Mouse (Mus musculus): Measurements from ENCODE around the gene Enam. TPM values are rescaled to one million over a fixed set of nuclear protein-coding genes. Genes with fewer than 3 reads are reported as not detected.

Gene Enam
- not detected in 2 replicates for polyA plus RNA-seq (2015; fragmentation: Nextera tagmentation; extraction: Ambion mirVana)

DNA sequence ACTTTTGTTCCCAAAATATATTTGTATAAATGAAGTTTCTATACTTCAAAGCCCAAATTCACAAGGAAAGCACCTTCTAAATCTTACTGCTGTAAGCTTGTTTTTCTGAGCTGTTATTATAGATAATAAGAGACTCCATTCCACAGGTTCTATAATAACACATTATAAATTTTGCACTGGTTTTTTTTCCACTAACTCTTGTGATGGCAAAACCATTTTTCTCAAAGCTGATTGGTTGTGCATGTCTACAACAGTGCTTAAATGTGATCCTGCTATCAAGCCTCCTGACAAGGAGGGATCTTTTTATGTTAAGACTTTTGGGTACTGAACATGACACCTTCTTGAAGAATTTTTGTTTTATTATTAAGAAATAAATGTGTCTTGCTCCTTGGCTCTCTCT, at the start of gene Enam:
Gene Enam, plus strand, starts transcription at position 301 of the 400 bp plus-strand sequence.
- H3K4me3 ChIP-seq (replicated peaks), result no peak within 1 kb of the TSS
- no peak within 1 kb of the TSS for H3K4me2 ChIP-seq
- H3K27ac ChIP-seq (replicated peaks), result no peak within 1 kb of the TSS
- no peaks in the 10 kb centered on the region for H3K27me3 ChIP-seq (replicated peaks)
- H3K4me1 ChIP-seq, result no peaks in the 10 kb centered on the region
- ATAC-seq (ENCODE audit: low FRiP score), result no peak
- H3K36me3 ChIP-seq, result no peaks in the 10 kb centered on the region
- H3K9ac ChIP-seq (replicated peaks), result no peak within 1 kb of the TSS
- H3K9me3 ChIP-seq (replicated peaks), result no peaks in the 10 kb centered on the region

DNA sequence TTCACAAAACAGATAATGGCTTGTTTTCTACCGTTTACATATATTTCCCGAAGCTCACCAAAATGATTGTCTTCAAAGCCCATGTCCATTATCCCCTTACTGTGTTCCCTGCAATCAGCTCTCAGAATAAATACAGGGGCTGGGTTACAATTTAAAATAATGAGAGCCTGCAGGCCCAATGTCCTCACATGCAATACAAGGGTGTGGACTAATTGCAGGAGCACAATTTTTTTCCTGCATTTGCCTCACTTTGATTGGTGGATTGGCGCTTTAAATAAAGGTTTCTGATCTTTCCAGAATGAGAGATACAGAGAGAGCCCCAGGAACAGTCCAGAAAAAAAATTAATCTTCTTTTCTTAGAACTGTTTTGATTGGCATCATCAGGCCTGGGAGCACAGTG, 32.1 kb upstream of the Enam start, which contains the start of gene Ambn:
Gene Ambn, plus strand, starts transcription at position 301 of the 400 bp plus-strand sequence.
- Histone ChIP-seq H3K9ac (replicated peaks) (no peak within 1 kb of the TSS), H3K4me1 (no peaks in the 10 kb centered on the region), H3K4me3 (replicated peaks) (no peak within 1 kb of the TSS), H3K36me3 (no peaks in the 10 kb centered on the region), H3K9me3 (replicated peaks) (no peaks in the 10 kb centered on the region), H3K27ac (replicated peaks) (no peak within 1 kb of the TSS), H3K4me2 (no peak within 1 kb of the TSS), H3K27me3 (replicated peaks) (no peaks in the 10 kb centered on the region)
- no peak for ATAC-seq (ENCODE audit: low FRiP score)
- WGBS, result 98% methylated on average over 3 of the region's 3 CpGs

DNA sequence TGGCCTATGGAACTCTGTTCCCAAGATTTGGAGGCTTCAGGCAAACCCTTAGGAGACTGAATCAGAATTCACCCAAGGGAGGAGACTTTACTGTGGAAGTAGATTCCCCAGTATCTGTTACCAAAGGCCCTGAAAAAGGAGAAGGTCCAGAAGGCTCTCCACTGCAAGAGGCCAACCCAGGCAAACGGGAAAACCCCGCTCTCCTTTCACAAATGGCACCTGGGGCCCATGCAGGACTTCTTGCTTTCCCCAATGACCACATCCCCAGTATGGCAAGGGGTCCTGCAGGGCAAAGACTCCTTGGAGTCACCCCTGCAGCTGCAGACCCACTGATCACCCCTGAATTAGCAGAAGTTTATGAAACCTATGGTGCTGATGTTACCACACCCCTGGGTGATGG, 20.3 kb upstream of the Enam start:
- Histone ChIP-seq H3K27ac (replicated peaks) (no peak overlapping the region), H3K9ac (replicated peaks) (no peak overlapping the region), H3K27me3 (replicated peaks) (no peaks in the 10 kb centered on the region), H3K4me1 (no peaks in the 10 kb centered on the region), H3K9me3 (replicated peaks) (no peaks in the 10 kb centered on the region), H3K4me2 (no peak overlapping the region), H3K36me3 (no peaks in the 10 kb centered on the region), H3K4me3 (replicated peaks) (no peak overlapping the region)
- 93% methylated on average over 2 of the region's 2 CpGs for WGBS
- ATAC-seq (ENCODE audit: low FRiP score), result no peak

DNA sequence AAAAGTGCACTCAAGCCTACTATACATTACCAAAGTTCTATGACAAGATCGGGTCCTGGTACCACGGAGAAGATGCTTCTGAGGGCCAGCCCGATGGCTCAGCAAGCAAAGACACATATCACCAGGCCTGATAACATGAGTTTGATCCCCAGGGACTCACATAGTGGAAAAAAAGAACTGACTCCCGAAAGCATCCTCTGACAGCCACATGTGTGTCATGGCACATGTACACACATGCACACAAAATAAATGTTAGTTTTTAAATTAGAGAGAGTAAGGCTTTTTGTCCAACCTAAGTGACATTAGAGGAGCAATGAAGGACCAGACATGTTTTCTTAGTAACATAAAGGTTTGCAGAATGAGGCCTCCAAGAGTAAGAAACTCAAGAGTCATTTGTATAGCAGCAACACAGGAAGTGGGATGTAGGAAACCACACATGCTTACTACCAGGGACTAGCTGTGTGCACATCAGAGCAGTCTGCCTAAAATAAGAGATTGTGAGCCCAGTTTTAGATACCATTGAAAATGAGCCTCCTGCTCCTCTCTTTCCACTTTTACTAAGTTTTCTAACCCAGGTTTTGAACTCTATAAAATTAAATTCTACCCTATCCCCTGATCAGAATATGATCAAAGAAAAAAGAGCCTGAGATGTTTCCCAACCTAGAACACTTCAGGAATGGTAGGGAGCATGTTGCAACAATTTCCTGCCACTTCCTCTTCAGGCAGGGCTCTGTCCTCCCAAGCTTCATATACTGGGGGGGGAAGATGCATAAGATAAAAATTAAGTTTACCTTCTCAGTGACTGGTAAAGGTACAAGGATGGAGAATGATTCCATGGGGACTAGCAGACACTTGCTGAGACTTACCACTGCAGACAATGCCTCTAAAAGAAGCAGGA, 18.7 kb upstream of the Enam start:
- ATAC-seq (ENCODE audit: low FRiP score), result no peak
- WGBS, result 94% methylated on average over 4 of the region's 4 CpGs
- no peaks in the 10 kb centered on the region for H3K27me3 ChIP-seq (replicated peaks)

DNA sequence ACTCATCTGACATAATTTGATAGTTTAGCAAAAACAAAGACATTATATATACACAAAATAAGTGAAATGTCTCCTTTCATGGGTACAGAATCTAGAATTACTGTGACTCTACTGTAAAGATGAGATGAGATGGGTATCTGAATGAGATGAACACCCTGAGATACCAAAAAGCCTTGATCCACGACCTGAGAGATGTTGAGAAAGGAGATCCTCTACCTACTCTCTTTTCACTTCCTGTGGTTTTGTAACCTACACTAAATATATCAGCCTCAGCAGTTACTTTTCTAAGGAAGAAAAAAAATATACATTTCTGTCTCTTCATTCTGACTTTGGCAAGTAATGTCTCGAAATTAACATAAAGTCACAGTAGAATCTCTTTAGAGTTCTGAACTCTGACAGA, 1.2 kb downstream of the Enam start:
- Histone ChIP-seq H3K4me1 (no peaks in the 10 kb centered on the region), H3K4me2 (no peak overlapping the region), H3K27me3 (replicated peaks) (no peaks in the 10 kb centered on the region), H3K9ac (replicated peaks) (no peak overlapping the region), H3K4me3 (replicated peaks) (no peak overlapping the region), H3K27ac (replicated peaks) (no peak overlapping the region), H3K36me3 (no peaks in the 10 kb centered on the region), H3K9me3 (replicated peaks) (no peaks in the 10 kb centered on the region)
- ATAC-seq (ENCODE audit: low FRiP score), result no peak
- WGBS, result 75% methylated on average over 2 of the region's 2 CpGs

More for the DNA sequence above, 18.7 kb upstream of the Enam start:
- Histone ChIP-seq H3K9ac (replicated peaks) (no peak overlapping the region), H3K4me1 (no peaks in the 10 kb centered on the region), H3K4me2 (no peak overlapping the region), H3K4me3 (replicated peaks) (no peak overlapping the region), H3K27ac (replicated peaks) (no peak overlapping the region), H3K9me3 (replicated peaks) (no peaks in the 10 kb centered on the region), H3K36me3 (no peaks in the 10 kb centered on the region)

DNA sequence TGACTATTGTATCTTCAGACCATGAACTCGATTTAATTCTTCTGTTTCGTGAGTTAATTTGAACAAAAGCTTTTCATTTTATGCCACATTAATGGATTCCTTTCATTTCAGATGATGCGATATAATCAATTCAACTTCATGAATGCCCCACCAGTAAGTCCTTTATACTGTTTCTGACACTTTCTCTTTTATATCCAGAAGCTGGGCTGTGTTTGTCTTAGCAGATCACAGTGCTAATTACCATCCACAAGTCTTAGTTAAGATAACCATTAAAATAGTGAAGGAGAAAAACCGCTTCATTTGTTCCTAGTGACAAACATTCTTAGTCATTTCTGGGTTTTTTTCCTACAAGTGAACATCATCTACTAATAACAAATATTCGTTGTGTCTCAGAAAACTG, 3.3 kb downstream of the Enam start:
- Histone ChIP-seq H3K4me1 (no peaks in the 10 kb centered on the region), H3K9me3 (replicated peaks) (no peaks in the 10 kb centered on the region), H3K9ac (replicated peaks) (no peak overlapping the region), H3K36me3 (no peaks in the 10 kb centered on the region), H3K27me3 (replicated peaks) (no peaks in the 10 kb centered on the region), H3K27ac (replicated peaks) (no peak overlapping the region), H3K4me3 (replicated peaks) (no peak overlapping the region), H3K4me2 (no peak overlapping the region)
- no peak for ATAC-seq (ENCODE audit: low FRiP score)
- 72% methylated on average over 5 of the region's 5 CpGs for WGBS

DNA sequence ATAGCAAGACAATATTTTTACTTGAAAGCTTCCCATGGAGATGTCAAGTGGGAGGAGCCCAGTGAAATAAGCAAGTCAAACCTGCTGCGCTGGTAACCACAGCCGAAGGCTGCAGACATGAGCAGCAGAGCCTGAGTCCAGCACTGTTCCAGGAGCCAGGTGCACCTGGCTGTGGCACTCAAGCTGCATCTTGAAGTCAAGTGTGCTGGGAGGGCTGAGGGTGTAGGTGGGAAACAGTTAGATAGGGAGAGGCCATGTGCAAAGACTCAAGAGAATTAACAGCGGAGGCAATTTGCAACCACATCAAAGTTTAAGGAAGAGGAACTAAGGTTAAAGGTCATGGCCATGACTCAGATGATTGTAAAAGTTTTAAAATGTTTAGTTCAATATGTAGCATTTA, 12.0 kb downstream of the Enam start:
- Histone ChIP-seq H3K4me3 (replicated peaks) (no peak overlapping the region), H3K36me3 (no peaks in the 10 kb centered on the region), H3K27ac (replicated peaks) (no peak overlapping the region), H3K4me2 (no peak overlapping the region), H3K4me1 (no peaks in the 10 kb centered on the region), H3K9ac (replicated peaks) (no peak overlapping the region), H3K27me3 (replicated peaks) (no peaks in the 10 kb centered on the region), H3K9me3 (replicated peaks) (no peaks in the 10 kb centered on the region)
- no peak for ATAC-seq (ENCODE audit: low FRiP score)
- 90% methylated on average over 3 of the region's 3 CpGs for WGBS

DNA sequence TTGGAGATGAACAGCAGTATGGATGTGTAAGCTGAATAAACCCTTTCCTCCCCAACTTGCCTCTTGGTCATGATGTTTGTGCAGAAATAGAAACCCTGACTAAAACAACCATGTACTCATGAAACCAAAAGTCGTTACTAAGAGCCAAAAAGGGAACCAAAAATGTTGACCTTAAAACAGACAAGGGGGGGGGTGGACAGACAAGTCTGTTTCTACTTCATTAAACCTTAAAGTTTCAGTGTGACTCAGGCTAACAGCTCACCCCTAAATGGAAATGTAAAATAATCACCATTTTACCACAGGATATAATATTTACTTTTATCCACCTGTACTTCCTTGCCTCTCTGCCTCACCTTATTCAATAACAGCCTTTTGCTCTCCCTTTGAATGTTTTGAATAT, 20.8 kb downstream of the Enam start:
- no peaks in the 10 kb centered on the region for H3K9me3 ChIP-seq (replicated peaks)
- H3K9ac ChIP-seq (replicated peaks), result no peak overlapping the region
- H3K27me3 ChIP-seq (replicated peaks), result no peaks in the 10 kb centered on the region
- H3K27ac ChIP-seq (replicated peaks), result no peak overlapping the region
- H3K4me1 ChIP-seq, result no peaks in the 10 kb centered on the region
- H3K36me3 ChIP-seq, result no peaks in the 10 kb centered on the region
- H3K4me2 ChIP-seq, result no peak overlapping the region
- no peak for ATAC-seq (ENCODE audit: low FRiP score)
- WGBS, result 55% methylated on average over 1 of the region's 1 CpGs
- no peak overlapping the region for H3K4me3 ChIP-seq (replicated peaks)

DNA sequence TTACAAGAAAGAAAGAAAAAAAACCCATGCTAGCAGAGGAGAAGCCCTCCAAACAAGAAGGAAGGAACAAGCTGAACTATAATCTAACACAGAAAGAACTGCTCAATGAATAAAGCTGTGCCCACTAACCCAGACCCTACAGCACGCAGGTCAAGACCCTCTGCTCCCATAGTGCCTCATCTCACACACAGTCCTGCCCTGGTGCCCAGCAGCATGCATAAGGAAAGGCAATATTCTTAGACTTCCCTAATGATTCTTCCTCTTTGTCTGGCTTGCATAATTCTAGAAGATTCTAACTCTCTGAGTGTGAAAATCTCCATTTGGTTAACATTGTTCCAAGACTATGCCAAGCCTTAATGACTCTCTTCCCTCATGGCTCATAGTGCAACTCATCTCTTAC, 21.2 kb downstream of the Enam start:
- 83% methylated on average over 1 of the region's 1 CpGs for WGBS

DNA sequence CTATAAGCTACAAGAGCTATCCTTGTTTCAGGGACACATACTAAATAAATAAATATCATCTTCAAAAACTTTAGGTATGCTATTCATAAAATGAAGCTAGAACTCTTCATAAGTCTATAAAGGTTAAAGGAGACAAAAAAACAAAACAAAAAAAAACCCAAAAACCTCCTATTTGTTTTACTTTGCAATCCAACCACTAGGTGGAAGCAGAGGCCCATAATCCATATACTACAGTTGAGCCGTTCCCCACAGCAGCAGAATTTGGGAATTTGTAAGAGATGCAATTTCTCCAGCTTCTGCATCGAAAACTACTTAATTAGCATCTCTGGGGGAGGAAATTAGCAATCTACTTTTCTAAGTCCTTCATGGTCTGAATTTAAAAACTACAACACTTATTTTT, 31.5 kb downstream of the Enam start:
- no peaks in the 10 kb centered on the region for H3K36me3 ChIP-seq
- H3K27ac ChIP-seq (replicated peaks), result no peak overlapping the region
- no peak overlapping the region for H3K4me2 ChIP-seq
- no peaks in the 10 kb centered on the region for H3K9me3 ChIP-seq (replicated peaks)
- WGBS, result 3% methylated on average over 2 of the region's 2 CpGs
- H3K27me3 ChIP-seq (replicated peaks), result no peaks in the 10 kb centered on the region
- no peak overlapping the region for H3K4me3 ChIP-seq (replicated peaks)
- no peak overlapping the region for H3K9ac ChIP-seq (replicated peaks)
- peak; percentile 78; the same call in 1 of the 2 replicates for ATAC-seq (ENCODE audit: low FRiP score)
- H3K4me1 ChIP-seq, result no peaks in the 10 kb centered on the region

More for the DNA sequence above, 21.2 kb downstream of the Enam start:
- Histone ChIP-seq H3K9ac (replicated peaks) (no peak overlapping the region), H3K36me3 (no peaks in the 10 kb centered on the region), H3K9me3 (replicated peaks) (no peaks in the 10 kb centered on the region), H3K27me3 (replicated peaks) (no peaks in the 10 kb centered on the region), H3K4me2 (no peak overlapping the region), H3K4me3 (replicated peaks) (no peak overlapping the region), H3K4me1 (no peaks in the 10 kb centered on the region), H3K27ac (replicated peaks) (no peak overlapping the region)
- no peak for ATAC-seq (ENCODE audit: low FRiP score)

DNA sequence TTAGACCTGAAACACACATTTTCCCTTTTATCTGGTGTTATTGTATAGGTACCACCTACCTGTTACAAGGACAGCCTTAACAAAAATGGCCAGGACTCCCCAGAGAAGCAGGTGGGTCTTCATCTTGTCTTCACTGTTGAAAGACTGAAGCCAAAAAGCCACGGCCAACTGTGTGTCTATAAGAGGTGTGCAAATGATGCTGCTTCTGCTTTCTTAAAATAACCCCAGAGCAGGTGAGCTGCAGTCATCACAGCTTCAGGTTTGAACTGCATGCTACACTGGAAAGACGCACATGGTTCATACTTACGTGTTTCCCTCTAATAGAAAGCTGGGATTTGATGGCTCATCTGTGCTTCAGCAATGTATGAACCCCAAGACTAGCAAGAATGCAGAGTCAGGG, 39.9 kb downstream of the Enam start, which contains the start of gene Jchain:
Gene Jchain, minus strand, starts transcription at position 235 of the 400 bp plus-strand sequence.
- Histone ChIP-seq H3K9ac (replicated peaks) (no peak within 1 kb of the TSS), H3K9me3 (replicated peaks) (no peaks in the 10 kb centered on the region), H3K27ac (replicated peaks) (no peak within 1 kb of the TSS), H3K4me1 (no peaks in the 10 kb centered on the region), H3K4me3 (replicated peaks) (no peak within 1 kb of the TSS), H3K36me3 (no peaks in the 10 kb centered on the region), H3K4me2 (no peak within 1 kb of the TSS), H3K27me3 (replicated peaks) (no peaks in the 10 kb centered on the region)
- ATAC-seq (ENCODE audit: low FRiP score), result no peak
- WGBS, result 95% methylated on average over 3 of the region's 3 CpGs

DNA sequence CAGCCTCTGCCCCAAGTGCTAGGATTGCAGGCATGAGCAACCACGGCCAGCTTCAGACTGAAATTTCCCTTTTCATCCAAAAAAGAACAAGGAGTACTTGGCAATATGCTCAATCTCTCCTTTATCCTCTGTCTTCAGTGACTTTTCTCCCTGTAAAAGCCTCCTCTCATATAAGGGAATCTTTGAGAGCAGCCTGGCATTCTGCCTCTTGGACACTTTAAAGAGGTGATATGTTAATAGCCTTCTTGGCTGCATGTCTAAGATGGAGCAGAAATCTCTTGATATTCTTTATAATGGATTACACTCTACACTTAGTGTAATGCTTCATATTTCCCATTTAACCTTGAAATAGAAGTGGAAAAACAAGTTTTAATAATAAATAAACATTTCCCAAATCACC, 43.1 kb downstream of the Enam start:
- no peak for ATAC-seq (ENCODE audit: low FRiP score)
- no peaks in the 10 kb centered on the region for H3K27me3 ChIP-seq (replicated peaks)
- H3K9ac ChIP-seq (replicated peaks), result no peak overlapping the region
- H3K4me3 ChIP-seq (replicated peaks), result no peak overlapping the region
- H3K4me1 ChIP-seq, result no peaks in the 10 kb centered on the region
- H3K36me3 ChIP-seq, result no peaks in the 10 kb centered on the region
- no peak overlapping the region for H3K4me2 ChIP-seq
- H3K9me3 ChIP-seq (replicated peaks), result no peaks in the 10 kb centered on the region
- WGBS, result 74% methylated on average over 1 of the region's 1 CpGs
- no peak overlapping the region for H3K27ac ChIP-seq (replicated peaks)

All from neural tube, embryonic 15.5 days (tissue).